Mouse (Mus musculus) urinary bladder, postnatal 36 days (tissue): ENCODE results near the gene Syt16.

Experiments
- DNase-seq, 2 experiments: peaks; one replicate each; pipeline ENCODE4 v3.0.0; 2022; ENCODE audit warnings: low spot score in 2 of 2, mixed read lengths in 1 of 2

Gene Syt16

DNA sequence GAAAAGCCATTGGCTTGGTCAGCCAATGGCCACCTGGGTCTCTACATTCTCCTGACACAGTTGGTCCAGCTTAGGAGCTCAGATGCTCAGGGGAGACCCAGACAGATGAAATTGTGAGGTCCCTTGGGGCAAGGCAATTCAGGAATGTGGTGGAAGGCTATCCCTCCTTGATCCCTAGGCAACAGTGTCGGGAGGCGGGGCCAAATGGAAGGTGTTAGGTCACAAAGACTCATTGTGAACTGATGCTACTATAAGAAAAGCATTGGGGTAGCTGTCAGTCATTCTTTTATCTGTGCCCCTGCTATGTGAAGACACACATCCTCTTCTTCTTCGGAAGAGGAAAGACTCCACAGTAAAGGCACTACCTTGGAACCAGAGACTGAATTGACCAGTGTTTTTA, 315.1 kb downstream of the Syt16 start:
- no peak for DNase-seq

GRCm38 (mm10) chr12:74315221-74315620, 317.8 kb downstream of the Syt16 start:
- no peak for DNase-seq

DNA sequence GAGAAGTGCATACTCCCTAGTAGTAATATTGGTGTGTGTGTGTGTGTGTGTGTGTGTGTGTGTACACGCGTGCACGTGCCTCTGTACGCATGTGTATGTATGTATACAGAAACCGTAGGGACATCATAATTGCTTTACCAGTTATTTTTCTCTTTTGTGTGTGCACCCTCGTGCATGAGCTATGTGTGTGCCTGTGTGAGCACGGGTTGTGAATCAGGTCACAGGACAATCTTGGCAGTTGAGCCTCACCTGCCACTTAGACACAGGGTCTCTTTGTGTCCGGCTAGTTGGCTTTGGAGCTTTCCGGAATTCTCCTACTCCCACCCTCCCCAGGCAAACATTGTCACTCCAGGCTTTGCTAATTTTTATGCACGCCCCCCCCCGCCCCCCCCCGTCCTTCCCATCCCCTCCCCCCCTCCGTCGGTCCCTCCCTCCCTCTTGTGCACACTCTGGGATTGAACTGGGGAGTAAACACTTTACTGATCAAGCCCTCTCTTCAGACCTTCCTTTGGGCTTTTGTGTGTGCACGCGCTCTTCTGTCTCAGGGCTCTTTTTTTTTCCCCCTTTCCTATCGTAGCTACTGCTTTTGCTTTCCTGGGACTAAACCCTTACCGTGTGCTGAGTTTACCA, 319.0 kb downstream of the Syt16 start, which contains the start of gene Gm11042:
Gene Gm11042, minus strand, starts transcription at position 51 of the 630 bp plus-strand sequence.
- DNase-seq: no peak

DNA sequence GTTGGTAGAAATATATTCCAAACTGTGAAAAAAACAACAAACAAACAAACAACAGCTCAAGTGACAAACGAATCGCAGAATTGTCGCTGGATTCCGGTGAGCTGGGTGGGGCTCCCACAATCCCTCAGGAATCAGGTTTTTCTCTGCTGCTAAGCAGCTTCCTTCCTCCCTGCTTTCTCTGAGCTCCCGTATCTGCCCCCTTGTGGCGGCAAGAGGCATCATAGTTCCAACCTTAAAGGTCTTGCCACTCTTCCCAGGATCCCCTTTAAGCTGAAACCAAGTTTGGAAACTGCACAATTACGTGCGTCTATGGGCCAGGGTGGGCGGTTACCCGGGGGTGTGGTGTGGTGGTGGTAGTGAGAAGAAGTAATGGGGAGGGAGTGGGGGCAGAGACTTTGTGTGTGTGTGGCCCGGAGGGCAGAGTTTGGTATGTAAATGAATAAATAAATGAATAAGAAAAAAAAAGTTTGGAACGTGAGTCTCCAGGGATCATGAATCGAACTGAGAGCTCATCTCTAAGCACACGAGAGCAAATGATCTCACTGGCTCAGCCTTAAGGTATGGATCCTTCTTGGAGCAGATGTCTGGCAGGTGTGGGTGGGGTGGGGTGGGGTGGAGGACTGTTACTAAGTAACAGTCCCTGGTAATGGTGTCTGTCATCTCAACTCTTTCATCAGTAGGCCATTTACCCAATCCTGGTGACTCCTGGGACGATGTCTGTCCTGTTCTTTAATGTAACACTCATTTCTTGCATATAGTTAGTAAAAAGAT, 319.7 kb downstream of the Syt16 start:
- DNase-seq: peak; percentile 66 to 68

DNA sequence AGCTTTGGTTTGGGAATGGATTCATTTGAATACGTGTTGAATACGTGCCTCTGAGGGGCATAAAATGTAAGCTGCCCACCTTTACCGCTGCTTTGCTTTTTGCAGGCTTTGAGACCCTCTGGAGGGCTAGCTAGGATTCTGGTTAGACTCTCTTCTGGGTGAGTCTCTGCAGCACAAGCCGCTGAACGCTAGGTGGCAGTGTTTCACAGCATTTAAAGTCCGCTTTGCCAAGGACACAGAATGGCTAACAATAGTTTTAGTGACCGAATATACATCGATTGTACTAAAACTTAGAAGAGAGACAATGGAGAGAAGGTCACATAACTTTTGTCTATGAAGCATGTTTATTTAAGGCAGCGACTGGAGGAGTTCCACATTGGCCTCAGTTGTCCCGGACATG, 322.9 kb downstream of the Syt16 start:
- DNase-seq: peak; percentile 60 to 61

DNA sequence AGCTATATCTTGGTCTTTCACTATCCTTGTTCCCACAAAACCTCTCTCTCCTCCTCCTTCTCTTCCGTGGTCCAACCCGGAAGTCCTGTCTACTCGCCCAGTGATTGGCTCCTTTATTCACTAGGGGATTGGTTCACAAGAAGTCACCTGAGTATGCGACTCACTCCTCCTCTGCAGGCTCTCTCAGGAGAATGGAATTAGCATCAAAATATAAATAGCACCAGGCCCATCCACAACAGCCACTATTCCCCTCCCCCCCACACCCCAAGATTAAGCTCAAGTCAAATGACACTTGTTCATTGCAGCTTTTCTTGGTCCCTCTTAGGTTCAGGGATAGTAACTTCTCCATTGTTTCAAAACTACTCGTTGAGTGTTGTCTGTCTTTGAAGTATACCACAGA, 324.5 kb downstream of the Syt16 start:
- no peak for DNase-seq
